Mouse (Mus musculus): Measurements from ENCODE around the gene Ppm1h. TPM values are rescaled to one million over a fixed set of nuclear protein-coding genes. Genes with fewer than 3 reads are reported as not detected.

The Ppm1h gene
- total and polyA plus RNA-seq, 3 experiments: 1.2 to 1.3 (median 1.3) TPM

- H3K4me2 ChIP-seq (ENCODE audit: insufficient read depth, low read depth, poor library complexity, severe bottlenecking): no peak overlapping the region
- dilution Hi-C loops (cut with MboI; ENCODE audit: extremely low pct_ligation_motif_present, extremely low pct_unique_long_range_greater_than_20kb, low sequenced_read_pairs): no loop called here
- H3K27me3 ChIP-seq (replicated peaks): no peaks in the 10 kb centered on the region
- no peak overlapping the region for H3K27ac ChIP-seq (ENCODE audit: insufficient read depth, low read depth)
- no peak overlapping the region for H3K9ac ChIP-seq (ENCODE audit: insufficient read depth, low read depth)
- H3K4me1 ChIP-seq (ENCODE audit: control insufficient read depth in 1 of 2, insufficient read depth in 2 of 2): peaks cover 0 to 21% of the 10 kb centered on the region in 2 experiments; a peak in 2 of 4 replicates
- H3K36me3 ChIP-seq (replicated peaks in 1 of 2; ENCODE audit: control insufficient read depth in 1 of 2, insufficient read depth in 1 of 2, low read length in 1 of 2): no peaks in the 10 kb centered on the region
- no peaks in the 10 kb centered on the region for H3K79me2 ChIP-seq (replicated peaks; ENCODE audit: control insufficient read depth, extremely low read depth, insufficient read depth, poor library complexity, severe bottlenecking)
- no peak for TF ChIP-seq CHD2 (IDR thresholded peaks at IDR 0.05; ENCODE audit: low read length)
- no peak for TF ChIP-seq UBTF (IDR thresholded peaks at IDR 0.05; ENCODE audit: low read depth, low read length)
- H3K4me3 ChIP-seq (replicated peaks in 1 of 3; ENCODE audit: low read depth in 2 of 3, low read length in 2 of 3, poor library complexity in 1 of 3): no peak overlapping the region
- no peaks in the 10 kb centered on the region for H3K9me3 ChIP-seq (replicated peaks; ENCODE audit: low read length)
- in situ Hi-C loops (cut with MboI; ENCODE audit: low pct_ligation_motif_present, low pct_unique_long_range_greater_than_20kb, low sequenced_read_pairs): loop anchor here (5.0 kb wide), 1 partner anchor 194 kb away; no protein-coding TSS in a partner anchor
- DNase-seq (ENCODE audit: extremely low read depth): no peak
These were observed 129.6 kb downstream of the Ppm1h start for GRCm38 (mm10) chr10:122808186-122808585.

GRCm38 (mm10) chr10:122809851-122810250 lies 131.3 kb downstream of the Ppm1h start:
- no peaks in the 10 kb centered on the region for H3K36me3 ChIP-seq (replicated peaks in 1 of 2; ENCODE audit: control insufficient read depth in 1 of 2, insufficient read depth in 1 of 2, low read length in 1 of 2)
- DNase-seq (ENCODE audit: extremely low read depth): no peak
- no peak overlapping the region for H3K4me2 ChIP-seq (ENCODE audit: insufficient read depth, low read depth, poor library complexity, severe bottlenecking)
- peaks cover 0 to 21% of the 10 kb centered on the region in 2 experiments; a peak in 2 of 4 replicates for H3K4me1 ChIP-seq (ENCODE audit: control insufficient read depth in 1 of 2, insufficient read depth in 2 of 2)
- dilution Hi-C loops (cut with MboI; ENCODE audit: extremely low pct_ligation_motif_present, extremely low pct_unique_long_range_greater_than_20kb, low sequenced_read_pairs) (no loop called here), in situ Hi-C loops (cut with MboI; ENCODE audit: low pct_ligation_motif_present, low pct_unique_long_range_greater_than_20kb, low sequenced_read_pairs) (loop anchor here (5.0 kb wide), 1 partner anchor 192 kb away; no protein-coding TSS in a partner anchor)
- H3K79me2 ChIP-seq (replicated peaks; ENCODE audit: control insufficient read depth, extremely low read depth, insufficient read depth, poor library complexity, severe bottlenecking): no peaks in the 10 kb centered on the region
- H3K27ac ChIP-seq (ENCODE audit: insufficient read depth, low read depth): no peak overlapping the region
- H3K9ac ChIP-seq (ENCODE audit: insufficient read depth, low read depth): no peak overlapping the region
- TF ChIP-seq MEF2A (IDR thresholded peaks at IDR 0.05; ENCODE audit: borderline replicate concordance, low read depth, low read length) (no peak), ZC3H11A (IDR thresholded peaks at IDR 0.05; ENCODE audit: low read depth, low read length) (no peak), BHLHE40 (IDR thresholded peaks at IDR 0.05; ENCODE audit: low read depth, low read length) (no peak), ZMIZ1 (IDR thresholded peaks at IDR 0.05; ENCODE audit: low read depth, low read length) (no peak), CHD2 (IDR thresholded peaks at IDR 0.05; ENCODE audit: low read length) (no peak), RCOR1 (conservative IDR thresholded peaks at IDR 0.05; ENCODE audit: low read depth, low read length) (no peak), CTCF (conservative IDR thresholded peaks at IDR 0.05 in 1 of 2, IDR thresholded peaks at IDR 0.05 in 1 of 2; ENCODE audit: low read depth in 2 of 2, low read length in 2 of 2) (no peak), ZKSCAN1 (IDR thresholded peaks at IDR 0.05; ENCODE audit: borderline replicate concordance, low read depth, low read length) (no peak), NELFE (IDR thresholded peaks at IDR 0.05; ENCODE audit: low read depth, low read length) (no peak), SIN3A (IDR thresholded peaks at IDR 0.05; ENCODE audit: low read length) (no peak), TBP (conservative IDR thresholded peaks at IDR 0.05; ENCODE audit: low read depth, low read length) (no peak), E2F4 (IDR thresholded peaks at IDR 0.05; ENCODE audit: insufficient replicate concordance, low read depth, low read length) (no peak)
- no peaks in the 10 kb centered on the region for H3K9me3 ChIP-seq (replicated peaks; ENCODE audit: low read length)
- no peak overlapping the region for H3K4me3 ChIP-seq (replicated peaks in 1 of 3; ENCODE audit: low read depth in 2 of 3, low read length in 2 of 3, poor library complexity in 1 of 3)
- H3K27me3 ChIP-seq (replicated peaks): no peaks in the 10 kb centered on the region

- Histone ChIP-seq H3K27me3 (replicated peaks) (no peaks in the 10 kb centered on the region), H3K9me3 (replicated peaks; ENCODE audit: low read length) (peaks cover 2% of the 10 kb centered on the region), H3K4me3 (replicated peaks in 1 of 3; ENCODE audit: low read depth in 2 of 3, low read length in 2 of 3, poor library complexity in 1 of 3) (no peak overlapping the region), H3K4me1 (ENCODE audit: control insufficient read depth in 1 of 2, insufficient read depth in 2 of 2) (no peaks in the 10 kb centered on the region), H3K36me3 (replicated peaks in 1 of 2; ENCODE audit: control insufficient read depth in 1 of 2, insufficient read depth in 1 of 2, low read length in 1 of 2) (no peaks in the 10 kb centered on the region), H3K79me2 (replicated peaks; ENCODE audit: control insufficient read depth, extremely low read depth, insufficient read depth, poor library complexity, severe bottlenecking) (no peaks in the 10 kb centered on the region), H3K4me2 (ENCODE audit: insufficient read depth, low read depth, poor library complexity, severe bottlenecking) (no peak overlapping the region), H3K27ac (ENCODE audit: insufficient read depth, low read depth) (no peak overlapping the region), H3K9ac (ENCODE audit: insufficient read depth, low read depth) (no peak overlapping the region)
- in situ Hi-C loops (cut with MboI; ENCODE audit: low pct_ligation_motif_present, low pct_unique_long_range_greater_than_20kb, low sequenced_read_pairs): no loop called here
- DNase-seq (ENCODE audit: extremely low read depth): no peak
- dilution Hi-C loops (cut with MboI; ENCODE audit: extremely low pct_ligation_motif_present, extremely low pct_unique_long_range_greater_than_20kb, low sequenced_read_pairs): no loop called here
- TF ChIP-seq E2F4 (IDR thresholded peaks at IDR 0.05; ENCODE audit: insufficient replicate concordance, low read depth, low read length) (no peak), NRF1 (IDR thresholded peaks at IDR 0.05; ENCODE audit: low read depth, low read length) (no peak), ZKSCAN1 (IDR thresholded peaks at IDR 0.05; ENCODE audit: borderline replicate concordance, low read depth, low read length) (no peak), MXI1 (IDR thresholded peaks at IDR 0.05; ENCODE audit: low read depth, low read length) (no peak), SMC3 (IDR thresholded peaks at IDR 0.05; ENCODE audit: low read depth, low read length) (no peak), ZC3H11A (IDR thresholded peaks at IDR 0.05; ENCODE audit: low read depth, low read length) (no peak), MEF2A (IDR thresholded peaks at IDR 0.05; ENCODE audit: borderline replicate concordance, low read depth, low read length) (no peak), POLR2AphosphoS2 (IDR thresholded peaks at IDR 0.05; ENCODE audit: low read depth, low read length) (no peak), GABPA (IDR thresholded peaks at IDR 0.05; ENCODE audit: insufficient replicate concordance, low read depth, low read length) (no peak), MAFK (IDR thresholded peaks at IDR 0.05; ENCODE audit: insufficient replicate concordance, low read length) (no peak), POLR2A (IDR thresholded peaks at IDR 0.05; ENCODE audit: low read depth, low read length) (no peak), BHLHE40 (IDR thresholded peaks at IDR 0.05; ENCODE audit: low read depth, low read length) (no peak), TCF12 (IDR thresholded peaks at IDR 0.05; ENCODE audit: low read depth, low read length) (no peak), EP300 (IDR thresholded peaks at IDR 0.05; ENCODE audit: low read length) (no peak), ZNF384 (IDR thresholded peaks at IDR 0.05; ENCODE audit: low read depth, low read length) (no peak), PAX5 (IDR thresholded peaks at IDR 0.05; ENCODE audit: low read length) (no peak), MAZ (IDR thresholded peaks at IDR 0.05; ENCODE audit: low read depth, low read length) (no peak), CTCF (conservative IDR thresholded peaks at IDR 0.05 in 1 of 2, IDR thresholded peaks at IDR 0.05 in 1 of 2; ENCODE audit: low read depth in 2 of 2, low read length in 2 of 2) (no peak), CHD1 (IDR thresholded peaks at IDR 0.05; ENCODE audit: low read depth, low read length) (no peak)
These were observed 136.5 kb downstream of the Ppm1h start for GRCm38 (mm10) chr10:122815094-122815493.
